Mouse (Mus musculus): ENCODE data around the gene Pakap. TPM values are rescaled to one million over a fixed set of nuclear protein-coding genes. Genes with fewer than 3 reads are reported as not detected.
A peak's percentile ranks its signal among the peaks of the same experiment; 100 is the strongest.

Gene Pakap
- polyA plus RNA-seq, 1 experiment from 2014 or later: 28.4 TPM

GRCm38 (mm10) chr4:57655966-57656365 lies 88.0 kb downstream of the Pakap start:
- WGBS: 80% methylated on average over 1 of the region's 1 CpGs
- DNase-seq (ENCODE audit: low spot score): no peak

GRCm38 (mm10) chr4:57656388-57656787 lies 88.4 kb downstream of the Pakap start:
- Histone ChIP-seq H3K27me3 (replicated peaks; ENCODE audit: control insufficient read depth, insufficient read depth, low read length) (no peaks in the 10 kb centered on the region), H3K9ac (ENCODE audit: low read length) (no peak overlapping the region), H3K4me1 (replicated peaks; ENCODE audit: control insufficient read depth, insufficient read depth, low read length) (peaks cover 4% of the 10 kb centered on the region; the same call in 1 of the 2 replicates), H3K36me3 (ENCODE audit: control insufficient read depth, insufficient read depth, low read length) (peaks cover 6% of the 10 kb centered on the region; the same call in 1 of the 2 replicates), H3K9me3 (ENCODE audit: control insufficient read depth, low read length) (no peaks in the 10 kb centered on the region), H3K4me3 (ENCODE audit: low read depth, low read length) (no peak overlapping the region), H3K4me2 (ENCODE audit: low read length) (no peak overlapping the region), H3K27ac (ENCODE audit: low read depth) (no peak overlapping the region)
- ATAC-seq (replicated peaks; ENCODE audit: low FRiP score, low TSS enrichment, low read depth): no peak
- WGBS: 94% methylated on average over 12 of the region's 12 CpGs
- no peak for DNase-seq (ENCODE audit: low spot score)

More at GRCm38 (mm10) chr4:57655966-57656365, 88.0 kb downstream of the Pakap start:
- H3K36me3 ChIP-seq (ENCODE audit: control insufficient read depth, insufficient read depth, low read length): peaks cover 6% of the 10 kb centered on the region; the same call in 1 of the 2 replicates
- H3K4me2 ChIP-seq (ENCODE audit: low read length): no peak overlapping the region
- no peak overlapping the region for H3K9ac ChIP-seq (ENCODE audit: low read length)
- no peak for ATAC-seq (replicated peaks; ENCODE audit: low FRiP score, low TSS enrichment, low read depth)
- no peak overlapping the region for H3K4me3 ChIP-seq (ENCODE audit: low read depth, low read length)
- H3K27ac ChIP-seq (ENCODE audit: low read depth): no peak overlapping the region
- H3K4me1 ChIP-seq (replicated peaks; ENCODE audit: control insufficient read depth, insufficient read depth, low read length): peaks cover 4% of the 10 kb centered on the region; the same call in 1 of the 2 replicates
- no peaks in the 10 kb centered on the region for H3K9me3 ChIP-seq (ENCODE audit: control insufficient read depth, low read length)
- H3K27me3 ChIP-seq (replicated peaks; ENCODE audit: control insufficient read depth, insufficient read depth, low read length): no peaks in the 10 kb centered on the region

- H3K4me3 ChIP-seq (ENCODE audit: low read depth, low read length): no peak overlapping the region
- H3K9me3 ChIP-seq (ENCODE audit: control insufficient read depth, low read length): no peaks in the 10 kb centered on the region
- no peak overlapping the region for H3K27ac ChIP-seq (ENCODE audit: low read depth)
- peaks cover 6% of the 10 kb centered on the region; the same call in 1 of the 2 replicates for H3K36me3 ChIP-seq (ENCODE audit: control insufficient read depth, insufficient read depth, low read length)
- no peak for ATAC-seq (replicated peaks; ENCODE audit: low FRiP score, low TSS enrichment, low read depth)
- no peak overlapping the region for H3K9ac ChIP-seq (ENCODE audit: low read length)
- DNase-seq (ENCODE audit: low spot score): no peak
- WGBS: 89% methylated on average over 3 of the region's 3 CpGs
- peaks cover 4% of the 10 kb centered on the region; the same call in 1 of the 2 replicates for H3K4me1 ChIP-seq (replicated peaks; ENCODE audit: control insufficient read depth, insufficient read depth, low read length)
- H3K4me2 ChIP-seq (ENCODE audit: low read length): no peak overlapping the region
- H3K27me3 ChIP-seq (replicated peaks; ENCODE audit: control insufficient read depth, insufficient read depth, low read length): no peaks in the 10 kb centered on the region
These were observed 88.9 kb downstream of the Pakap start for GRCm38 (mm10) chr4:57656861-57657260.

- H3K9ac ChIP-seq (ENCODE audit: low read length): no peak overlapping the region
- peaks cover 4% of the 10 kb centered on the region; the same call in 1 of the 2 replicates for H3K4me1 ChIP-seq (replicated peaks; ENCODE audit: control insufficient read depth, insufficient read depth, low read length)
- no peak overlapping the region for H3K27ac ChIP-seq (ENCODE audit: low read depth)
- WGBS: 24% methylated on average over 4 of the region's 4 CpGs
- H3K36me3 ChIP-seq (ENCODE audit: control insufficient read depth, insufficient read depth, low read length): peaks cover 3% of the 10 kb centered on the region; the same call in 1 of the 2 replicates
- no peak overlapping the region for H3K4me3 ChIP-seq (ENCODE audit: low read depth, low read length)
- no peak for DNase-seq (ENCODE audit: low spot score)
- no peaks in the 10 kb centered on the region for H3K9me3 ChIP-seq (ENCODE audit: control insufficient read depth, low read length)
- no peak for ATAC-seq (replicated peaks; ENCODE audit: low FRiP score, low TSS enrichment, low read depth)
- no peaks in the 10 kb centered on the region for H3K27me3 ChIP-seq (replicated peaks; ENCODE audit: control insufficient read depth, insufficient read depth, low read length)
- no peak overlapping the region for H3K4me2 ChIP-seq (ENCODE audit: low read length)
These were observed 92.5 kb downstream of the Pakap start for GRCm38 (mm10) chr4:57660470-57660869.

GRCm38 (mm10) chr4:57666101-57666500 lies 98.1 kb downstream of the Pakap start:
- Histone ChIP-seq H3K9me3 (ENCODE audit: control insufficient read depth, low read length) (no peaks in the 10 kb centered on the region), H3K27me3 (replicated peaks; ENCODE audit: control insufficient read depth, insufficient read depth, low read length) (no peaks in the 10 kb centered on the region), H3K4me1 (replicated peaks; ENCODE audit: control insufficient read depth, insufficient read depth, low read length) (no peaks in the 10 kb centered on the region), H3K27ac (ENCODE audit: low read depth) (no peak overlapping the region), H3K36me3 (ENCODE audit: control insufficient read depth, insufficient read depth, low read length) (no peaks in the 10 kb centered on the region), H3K9ac (ENCODE audit: low read length) (no peak overlapping the region), H3K4me3 (ENCODE audit: low read depth, low read length) (no peak overlapping the region), H3K4me2 (ENCODE audit: low read length) (no peak overlapping the region)
- ATAC-seq (replicated peaks; ENCODE audit: low FRiP score, low TSS enrichment, low read depth) (no peak), DNase-seq (ENCODE audit: low spot score) (no peak)
- 78% methylated on average over 3 of the region's 3 CpGs for WGBS

GRCm38 (mm10) chr4:57670813-57671469 lies 103.0 kb downstream of the Pakap start:
- Histone ChIP-seq H3K9ac (ENCODE audit: low read length) (no peak overlapping the region), H3K4me2 (ENCODE audit: low read length) (no peak overlapping the region), H3K27me3 (replicated peaks; ENCODE audit: control insufficient read depth, insufficient read depth, low read length) (no peaks in the 10 kb centered on the region), H3K27ac (ENCODE audit: low read depth) (peak overlapping the region; percentile 52), H3K4me3 (ENCODE audit: low read depth, low read length) (no peak overlapping the region), H3K36me3 (ENCODE audit: control insufficient read depth, insufficient read depth, low read length) (no peaks in the 10 kb centered on the region), H3K4me1 (replicated peaks; ENCODE audit: control insufficient read depth, insufficient read depth, low read length) (peaks cover 20% of the 10 kb centered on the region; the same call in 1 of the 2 replicates), H3K9me3 (ENCODE audit: control insufficient read depth, low read length) (no peaks in the 10 kb centered on the region)
- 22% methylated on average over 7 of the region's 7 CpGs for WGBS
- DNase-seq (ENCODE audit: low spot score): peak; percentile 76
- peak; percentile 53 for ATAC-seq (replicated peaks; ENCODE audit: low FRiP score, low TSS enrichment, low read depth)

- no peaks in the 10 kb centered on the region for H3K27me3 ChIP-seq (replicated peaks; ENCODE audit: control insufficient read depth, insufficient read depth, low read length)
- DNase-seq (ENCODE audit: low spot score): no peak
- 79% methylated on average over 4 of the region's 4 CpGs for WGBS
- H3K9me3 ChIP-seq (ENCODE audit: control insufficient read depth, low read length): no peaks in the 10 kb centered on the region
- ATAC-seq (replicated peaks; ENCODE audit: low FRiP score, low TSS enrichment, low read depth): no peak
- no peak overlapping the region for H3K4me2 ChIP-seq (ENCODE audit: low read length)
- no peak overlapping the region for H3K27ac ChIP-seq (ENCODE audit: low read depth)
- no peak overlapping the region for H3K4me3 ChIP-seq (ENCODE audit: low read depth, low read length)
- no peak overlapping the region for H3K9ac ChIP-seq (ENCODE audit: low read length)
- H3K4me1 ChIP-seq (replicated peaks; ENCODE audit: control insufficient read depth, insufficient read depth, low read length): peaks cover 20% of the 10 kb centered on the region; the same call in 1 of the 2 replicates
- H3K36me3 ChIP-seq (ENCODE audit: control insufficient read depth, insufficient read depth, low read length): no peaks in the 10 kb centered on the region
These were observed 104.6 kb downstream of the Pakap start for GRCm38 (mm10) chr4:57672541-57672940.

GRCm38 (mm10) chr4:57672996-57673906 lies 105.3 kb downstream of the Pakap start:
- H3K4me3 ChIP-seq (ENCODE audit: low read depth, low read length): no peak overlapping the region
- no peaks in the 10 kb centered on the region for H3K9me3 ChIP-seq (ENCODE audit: control insufficient read depth, low read length)
- H3K4me2 ChIP-seq (ENCODE audit: low read length): peak overlapping the region; percentile 33; the same call in 1 of the 2 replicates
- DNase-seq (ENCODE audit: low spot score) (peak; percentile 94), ATAC-seq (replicated peaks; ENCODE audit: low FRiP score, low TSS enrichment, low read depth) (peak; percentile 64; the same call in 1 of the 2 replicates)
- H3K36me3 ChIP-seq (ENCODE audit: control insufficient read depth, insufficient read depth, low read length): no peaks in the 10 kb centered on the region
- WGBS: 16% methylated on average over 12 of the region's 12 CpGs
- no peak overlapping the region for H3K9ac ChIP-seq (ENCODE audit: low read length)
- H3K4me1 ChIP-seq (replicated peaks; ENCODE audit: control insufficient read depth, insufficient read depth, low read length): peaks cover 20% of the 10 kb centered on the region; the same call in 1 of the 2 replicates
- 0 out of 2 replicates have a peak overlapping the region, but pooled peaks have one; percentile 19 for H3K27ac ChIP-seq (ENCODE audit: low read depth)
- no peaks in the 10 kb centered on the region for H3K27me3 ChIP-seq (replicated peaks; ENCODE audit: control insufficient read depth, insufficient read depth, low read length)
